ENCODE assay signal across 13 mouse cellular contexts in the genomic region with DNA sequence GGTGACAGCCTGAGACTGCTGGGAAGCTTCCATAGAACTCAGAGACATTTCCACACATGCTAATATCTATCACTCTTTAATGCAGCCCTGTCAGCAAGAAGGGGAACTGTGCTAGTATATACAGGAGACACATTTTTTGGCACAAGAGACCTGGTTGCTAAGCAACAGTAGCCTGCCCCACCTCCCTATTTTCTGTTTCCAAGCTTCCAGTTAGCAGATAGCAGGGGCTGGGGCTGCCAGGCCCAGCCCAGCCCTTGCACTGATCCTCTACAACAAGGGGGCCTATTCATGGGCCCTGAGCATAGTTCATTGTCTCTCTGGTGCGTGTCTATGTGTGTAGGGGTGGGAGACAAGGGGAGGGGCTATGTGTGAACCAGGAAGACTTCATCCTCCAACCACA. TPM values are rescaled to one million over a fixed set of nuclear protein-coding genes. Genes with fewer than 3 reads are reported as not detected.
DNase-seq lines count a peak whose midpoint lies in the region; ATAC-seq lines count a peak whose summit lies in the region.
"Had no signal": no experiment of that assay in that cellular context is flagged by ENCODE, and none has a peak within 500 bp of the region (broad histone marks: within the 10 kb centered on the region; RNA-seq: fewer than 3 reads in every experiment).

No protein-coding gene starts in this region.

- DNase-seq in heart, adult 11 months: peak; percentile 74
- no peak for DNase-seq in heart, postnatal 14 days
- peak; percentile 58 for DNase-seq in R1 (ENCODE audit: low read depth, low spot score)
- peak; percentile 81 for DNase-seq in forebrain, embryonic 14.5 days (ENCODE audit: low spot score)
- DNase-seq in midbrain, embryonic 11.5 days (ENCODE audit: low spot score, missing footprints): no peak
- no peak for DNase-seq in adrenal gland, postnatal 4 days (ENCODE audit: low spot score in 2 of 2)
- DNase-seq in lung, postnatal 4 days: no peak
- DNase-seq in thymus, postnatal 10 days (ENCODE audit: low spot score in 2 of 2): no peak
- DNase-seq: heart, postnatal 36 days; thymus, postnatal 14 days had no signal

- H3K36me3 ChIP-seq in forebrain, embryonic 14.5 days (ENCODE audit: control insufficient read depth, insufficient read depth, low read length): no peaks in the 10 kb centered on the region
- H3K36me3 ChIP-seq in midbrain, embryonic 11.5 days (ENCODE audit: control insufficient read depth, insufficient read depth, low read length): no peaks in the 10 kb centered on the region

- no peak overlapping the region for H3K4me2 ChIP-seq in forebrain, embryonic 14.5 days (ENCODE audit: low read length)
- no peak overlapping the region for H3K4me2 ChIP-seq in midbrain, embryonic 11.5 days

- H3K9ac ChIP-seq in forebrain, embryonic 14.5 days (ENCODE audit: low read length): no peak overlapping the region
- H3K9ac ChIP-seq in midbrain, embryonic 11.5 days (ENCODE audit: low read length): no peak overlapping the region

- peak; percentile 88 for ATAC-seq in forebrain, embryonic 14.5 days
- peak; percentile 93 for ATAC-seq in midbrain, embryonic 11.5 days (ENCODE audit: low FRiP score)

- H3K4me1 ChIP-seq in forebrain, embryonic 14.5 days (ENCODE audit: control insufficient read depth, insufficient read depth, low read length): peaks cover 8% of the 10 kb centered on the region
- peaks cover 9% of the 10 kb centered on the region for H3K4me1 ChIP-seq in midbrain, embryonic 11.5 days (ENCODE audit: control insufficient read depth, insufficient read depth, low read length)

- no peak overlapping the region for H3K4me3 ChIP-seq in forebrain, embryonic 14.5 days (ENCODE audit: low read depth, low read length)
- H3K4me3 ChIP-seq in midbrain, embryonic 11.5 days (ENCODE audit: low read depth, low read length): no peak overlapping the region

- intact Hi-C loops in heart, postnatal 14 days (cut with DNase I): no loop called here

- H3K9me3 ChIP-seq in forebrain, embryonic 14.5 days (replicated peaks; ENCODE audit: control insufficient read depth, low read length): no peaks in the 10 kb centered on the region
- no peaks in the 10 kb centered on the region for H3K9me3 ChIP-seq in midbrain, embryonic 11.5 days (ENCODE audit: control insufficient read depth, low read length)

- 0% methylated on average over 1 of the region's 1 CpGs for WGBS in forebrain, embryonic 14.5 days
- WGBS in midbrain, embryonic 11.5 days: 12% methylated on average over 1 of the region's 1 CpGs

- no peak overlapping the region for H3K27ac ChIP-seq in forebrain, embryonic 14.5 days (ENCODE audit: low read depth, low read length)
- H3K27ac ChIP-seq in midbrain, embryonic 11.5 days (ENCODE audit: low read depth, low read length): no peak overlapping the region

- H3K27me3 ChIP-seq in forebrain, embryonic 14.5 days (replicated peaks; ENCODE audit: control insufficient read depth, insufficient read depth, low read length): no peaks in the 10 kb centered on the region
- H3K27me3 ChIP-seq in midbrain, embryonic 11.5 days (ENCODE audit: control insufficient read depth, insufficient read depth, low read length): no peaks in the 10 kb centered on the region

RNA-seq across cellular contexts. Expression of gene Tmprss5, which starts 21.3 kb away (rescaled TPM):
- total RNA-seq in heart, postnatal 14 days (2021): under 1 TPM in 1 of 2 experiments, not detected in 1; 0.63 TPM
- 0.66 and 1.3 TPM in 2 replicates for polyA plus RNA-seq in forebrain, embryonic 14.5 days (2014; fragmentation: Nextera tagmentation; extraction: Ambion mirVana)
- 0.79 and 0.83 TPM in 2 replicates for polyA plus RNA-seq in midbrain, embryonic 11.5 days (2014; fragmentation: Nextera tagmentation; extraction: Ambion mirVana)
- total RNA-seq in adrenal gland, postnatal 4 days (2021): 1 to 10 TPM; 1.2 to 1.4 TPM
- total RNA-seq: common myeloid progenitor, adult 5-6 weeks; liver, adult 2 months; neutrophil, adult 5-6 weeks had no signal
- polyA plus RNA-seq: liver, adult 2 months had no signal

RNA-seq across cellular contexts. Expression of gene Zw10, which starts 46.9 kb away (rescaled TPM):
- total RNA-seq in heart, postnatal 14 days (2021): 10 to 100 TPM; 11.9 to 13.1 TPM
- polyA plus RNA-seq in forebrain, embryonic 14.5 days (2014; fragmentation: Nextera tagmentation; extraction: Ambion mirVana): 31.7 and 33.0 TPM in 2 replicates
- polyA plus RNA-seq in midbrain, embryonic 11.5 days (2014; fragmentation: Nextera tagmentation; extraction: Ambion mirVana): 56.1 and 62.7 TPM in 2 replicates
- total RNA-seq in adrenal gland, postnatal 4 days (2021): 10 to 100 TPM; 19.0 to 22.1 TPM

Comparison
In these comparisons a context has a peak if more than half of its experiments do, and no peak if none do; other contexts are left out.
1. DNase-seq: peak in heart, adult 11 months (single experiment), R1 (single experiment) and forebrain, embryonic 14.5 days (single experiment); none in heart, postnatal 14 days (0 of 2), midbrain, embryonic 11.5 days (single experiment), adrenal gland, postnatal 4 days (0 of 2), lung, postnatal 4 days (0 of 2) and thymus, postnatal 10 days (0 of 2).